Mouse (Mus musculus) CH12F3 (cell line): ENCODE data around the gene Stk25.

ENCODE experiments used
- in situ Hi-C: fragments of 300-500 bp; cut with MboI; formaldehyde crosslinking; loops from 2 replicates; pipeline ENCODE4 v1.14.3; 2020; ENCODE audit warnings: low sequenced_read_pairs

The Stk25 gene

GRCm38 (mm10) chr1:93669941-93670340, 11.5 kb upstream of the Stk25 start:
- in situ Hi-C loops: no loop called here

DNA sequence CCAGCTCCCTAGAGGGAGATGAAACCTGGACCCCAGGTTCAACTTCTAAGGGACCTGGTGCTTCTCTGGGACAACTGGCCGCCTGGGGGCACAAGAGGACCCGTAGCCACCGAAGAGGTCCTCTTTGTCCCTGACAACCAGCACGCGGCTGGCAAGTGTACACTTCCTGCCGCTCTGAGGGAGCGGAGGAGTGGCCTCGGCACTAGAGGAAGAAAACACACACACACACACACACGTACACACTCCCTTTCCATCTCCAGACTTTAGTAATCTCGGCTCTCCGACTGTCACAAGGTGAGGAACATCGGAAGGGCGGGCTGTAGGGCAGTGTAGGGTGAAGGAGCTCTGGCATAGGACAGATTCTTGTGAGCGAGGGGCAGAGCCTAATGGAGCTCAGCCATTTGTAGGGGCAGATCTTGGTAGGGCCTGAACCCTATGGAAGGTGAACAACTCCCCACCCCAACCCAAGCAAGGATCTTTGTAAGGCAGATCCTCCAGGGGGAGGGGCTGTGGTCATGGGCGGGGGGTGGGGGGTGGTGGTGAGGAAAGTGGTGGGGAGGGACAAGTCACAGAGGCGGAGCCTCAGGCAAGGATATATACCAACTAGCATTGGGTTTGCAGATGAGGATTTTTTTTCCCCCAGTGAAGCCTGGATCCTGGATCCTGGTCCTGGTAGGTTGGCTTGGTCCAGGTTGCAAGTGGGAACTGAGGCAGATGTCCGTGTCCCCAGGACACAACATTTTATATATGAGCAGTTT, 10.5 kb upstream of the Stk25 start:
- in situ Hi-C loops: no loop called here

GRCm38 (mm10) chr1:93667760-93668400, 9.4 kb upstream of the Stk25 start:
- in situ Hi-C loops: no loop called here

DNA sequence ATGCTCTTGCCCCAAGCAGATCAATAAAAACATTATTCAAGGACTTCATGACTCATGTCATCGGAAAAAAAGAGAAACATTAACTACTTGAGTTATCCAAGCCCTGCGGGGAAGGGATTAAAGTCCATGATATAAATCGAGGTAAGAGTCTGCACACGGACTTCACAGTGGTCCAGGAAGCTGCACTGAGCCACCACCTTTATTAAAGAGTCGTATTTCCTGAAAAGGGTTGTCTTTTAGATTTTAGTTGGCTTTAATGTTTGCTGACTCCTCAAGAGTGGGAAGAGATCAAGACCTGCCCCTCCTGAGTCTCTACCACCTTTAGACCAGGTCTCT, 1.5 kb downstream of the Stk25 start:
- in situ Hi-C loops: no loop called here

GRCm38 (mm10) chr1:93656325-93657024, 2.0 kb downstream of the Stk25 start:
- in situ Hi-C loops: no loop called here

GRCm38 (mm10) chr1:93654798-93655197, 3.7 kb downstream of the Stk25 start:
- in situ Hi-C loops: no loop called here

- in situ Hi-C loops: no loop called here
Observed at GRCm38 (mm10) chr1:93654275-93654674, 4.2 kb downstream of the Stk25 start.

- in situ Hi-C loops: no loop called here
Observed at GRCm38 (mm10) chr1:93649604-93650172, 8.8 kb downstream of the Stk25 start.

GRCm38 (mm10) chr1:93642692-93643091, 15.8 kb downstream of the Stk25 start:
- in situ Hi-C loops: no loop called here

DNA sequence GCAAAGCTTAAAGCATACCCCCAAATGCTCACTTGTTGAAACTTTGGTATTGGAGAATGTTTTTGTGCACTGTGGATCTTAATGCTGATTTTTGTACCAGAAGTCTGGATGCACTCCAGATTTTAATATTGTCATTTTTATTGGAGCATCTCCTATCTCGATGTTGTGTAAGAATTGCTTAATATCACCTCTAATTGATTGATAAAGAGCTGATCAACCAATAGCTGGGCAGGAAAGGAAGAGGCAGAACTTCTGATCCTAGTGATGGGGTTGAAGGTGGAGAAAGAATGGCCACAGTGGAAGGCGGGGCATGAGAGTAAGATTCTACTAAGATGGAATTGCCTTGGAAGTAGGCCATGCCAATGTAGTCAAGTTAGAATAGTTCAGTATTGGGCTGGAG, 16.5 kb downstream of the Stk25 start:
- in situ Hi-C loops: no loop called here

DNA sequence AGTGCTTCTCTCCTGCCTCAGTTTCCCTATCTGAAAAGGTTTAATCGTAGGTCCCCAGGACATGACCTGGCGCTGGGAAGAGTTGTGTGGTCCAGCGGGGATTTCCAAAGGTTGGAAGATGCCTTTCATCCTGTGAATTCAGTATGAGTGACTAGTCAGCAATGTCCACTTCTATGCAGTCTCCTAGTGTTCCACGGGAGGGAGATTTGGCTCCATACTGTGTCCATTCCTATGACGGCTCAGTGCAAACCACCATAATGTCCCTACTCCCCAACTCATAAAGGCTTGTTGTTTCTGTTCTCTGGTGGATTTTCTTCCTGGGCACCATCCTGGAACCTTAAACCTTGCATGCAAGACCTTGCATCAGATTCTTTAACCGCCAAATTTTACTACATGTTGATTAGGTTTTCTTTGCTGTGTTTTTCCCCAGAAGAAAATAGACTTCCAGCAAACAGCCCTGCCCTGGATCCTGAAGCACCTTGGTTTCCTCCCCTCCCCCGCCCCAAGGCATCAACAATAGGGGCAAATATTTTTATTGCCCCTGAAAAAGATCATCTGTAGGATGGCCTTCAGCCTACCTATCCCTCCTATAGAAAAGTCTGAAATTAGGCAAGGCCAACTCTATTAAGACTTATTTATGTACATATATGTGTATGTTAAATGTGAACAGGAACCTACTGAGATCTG, 22.1 kb downstream of the Stk25 start:
- in situ Hi-C loops: no loop called here

GRCm38 (mm10) chr1:93635580-93636192, 22.8 kb downstream of the Stk25 start:
- in situ Hi-C loops: no loop called here

- in situ Hi-C loops: no loop called here
Observed at GRCm38 (mm10) chr1:93635091-93635579, 23.3 kb downstream of the Stk25 start.

DNA sequence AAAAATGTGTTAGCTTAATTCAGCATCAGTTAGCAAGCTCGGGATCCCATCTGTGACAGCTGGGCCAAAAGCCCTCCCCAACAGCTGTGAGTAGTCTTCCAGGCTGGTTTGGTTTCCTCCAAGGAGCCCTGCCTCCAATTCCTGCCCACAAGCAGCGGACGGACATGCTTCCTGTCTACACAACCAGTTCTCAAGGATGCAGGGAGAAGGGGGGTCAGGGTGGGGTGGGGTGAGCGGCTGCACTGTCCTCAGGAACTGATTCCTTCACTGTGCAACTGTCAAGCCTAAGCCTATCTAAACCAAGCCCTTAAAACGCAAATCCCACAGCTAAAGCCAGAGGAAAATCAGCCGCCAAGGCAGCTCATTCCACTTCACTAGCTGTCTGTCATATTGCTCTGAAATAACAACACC, 24.0 kb downstream of the Stk25 start:
- in situ Hi-C loops: no loop called here

DNA sequence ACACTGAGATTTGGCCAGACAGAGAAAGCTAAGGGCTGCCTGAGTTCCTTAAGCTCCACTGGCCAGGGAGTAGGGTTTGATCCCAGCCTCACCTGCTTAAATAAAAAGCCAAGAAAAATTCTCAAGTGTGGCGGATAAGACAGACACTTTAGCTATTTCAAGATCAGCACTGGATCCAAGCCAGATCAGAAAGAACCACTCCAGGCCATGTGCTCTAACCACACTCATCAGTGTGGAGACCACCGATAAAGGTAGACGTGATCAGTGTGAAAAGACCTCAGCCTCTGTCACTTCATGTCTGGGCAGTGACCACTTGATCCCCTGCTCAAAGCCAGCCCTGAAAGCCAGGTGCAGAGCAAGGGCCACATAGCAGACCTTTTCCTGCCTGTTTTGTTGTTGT, 25.7 kb downstream of the Stk25 start:
- in situ Hi-C loops: no loop called here

DNA sequence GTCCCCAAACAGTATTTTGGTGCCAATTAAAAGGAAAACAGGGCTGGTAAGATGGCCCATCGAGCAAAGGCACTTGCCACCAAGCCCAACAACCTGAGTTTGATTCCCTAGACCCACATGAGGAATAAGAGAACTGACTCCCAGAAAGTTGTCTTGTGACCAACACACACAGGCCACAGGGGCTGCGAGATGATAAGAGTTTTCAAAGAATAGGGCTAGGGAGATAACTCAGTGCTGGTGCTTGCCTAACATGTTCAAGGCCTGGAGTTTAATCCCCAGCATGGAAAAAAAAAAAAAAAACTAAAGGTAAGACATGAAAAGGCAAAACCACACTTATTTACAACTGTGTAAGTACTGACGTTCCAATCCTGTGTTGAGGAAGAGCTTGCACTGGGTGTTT, 27.7 kb downstream of the Stk25 start:
- in situ Hi-C loops: no loop called here

DNA sequence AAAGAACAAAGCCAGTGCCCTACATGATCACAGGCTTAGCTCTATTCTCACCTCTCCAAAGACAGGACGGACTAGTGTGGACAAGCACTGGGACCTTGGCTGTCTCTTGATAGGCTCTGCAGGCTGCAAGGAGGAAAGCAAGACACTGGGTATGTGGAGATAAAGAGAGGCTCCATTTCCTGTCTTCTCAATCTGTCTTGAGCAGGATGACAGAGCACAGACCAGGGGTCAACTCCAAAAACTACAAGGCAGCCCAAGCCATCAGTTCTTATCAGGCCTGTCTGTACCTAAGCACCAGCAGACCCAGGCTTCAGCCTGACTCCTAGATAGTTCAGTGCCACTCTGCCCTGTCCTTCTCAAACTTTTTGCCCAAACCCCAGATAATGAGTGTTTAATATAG, 34.0 kb downstream of the Stk25 start:
- in situ Hi-C loops: no loop called here

DNA sequence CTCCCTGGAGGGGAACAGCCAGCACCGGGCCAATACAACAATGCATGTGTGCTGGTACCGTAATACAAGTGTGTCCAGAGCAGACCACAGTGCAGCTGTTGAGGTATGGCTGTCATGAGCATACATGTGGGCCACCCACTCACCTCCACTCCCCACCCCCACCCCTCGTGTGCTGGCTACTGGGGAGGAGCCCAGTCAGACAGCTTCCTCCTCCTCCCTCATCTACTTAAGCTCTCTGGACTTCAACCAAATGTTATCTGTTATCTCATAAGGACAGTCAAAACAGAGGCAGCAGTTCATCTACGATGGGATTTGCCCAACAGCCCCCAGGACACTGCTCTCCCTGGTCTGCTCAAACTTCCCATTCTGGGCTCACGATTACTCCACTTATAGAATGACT, 39.5 kb downstream of the Stk25 start:
- in situ Hi-C loops: no loop called here

DNA sequence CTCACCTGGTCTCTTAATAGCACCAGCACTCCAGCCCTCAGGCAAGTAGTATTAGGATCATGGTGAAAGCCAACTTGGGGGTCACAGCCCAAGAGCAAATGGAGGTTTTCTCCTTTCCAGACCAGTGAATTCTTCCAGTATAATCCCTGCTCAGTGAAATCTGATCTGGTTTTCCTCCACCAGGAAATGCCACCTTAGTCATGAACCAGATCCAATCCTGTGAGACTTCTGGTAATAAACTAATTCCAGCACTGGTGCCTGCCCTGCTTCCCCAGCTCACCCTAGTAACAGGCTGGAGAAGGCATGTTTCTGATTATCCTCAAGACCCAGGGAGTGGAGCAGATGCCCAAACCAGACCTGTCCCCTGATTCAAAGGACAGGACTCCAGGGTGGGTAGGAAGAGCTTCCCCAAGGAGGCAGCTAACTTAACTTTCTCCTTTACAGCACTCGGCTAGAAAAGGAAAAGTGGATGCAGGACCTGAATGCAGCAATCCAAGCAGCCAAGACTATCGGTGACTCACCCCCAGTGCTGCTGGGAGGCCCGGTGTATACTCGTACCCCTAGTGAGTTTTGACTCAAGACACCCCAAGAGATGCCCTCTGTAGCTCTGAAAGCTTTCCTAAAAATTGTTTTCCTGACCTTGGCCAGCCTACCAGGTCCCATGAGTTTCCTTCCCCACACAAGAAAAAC, 40.3 kb downstream of the Stk25 start:
- in situ Hi-C loops: no loop called here

DNA sequence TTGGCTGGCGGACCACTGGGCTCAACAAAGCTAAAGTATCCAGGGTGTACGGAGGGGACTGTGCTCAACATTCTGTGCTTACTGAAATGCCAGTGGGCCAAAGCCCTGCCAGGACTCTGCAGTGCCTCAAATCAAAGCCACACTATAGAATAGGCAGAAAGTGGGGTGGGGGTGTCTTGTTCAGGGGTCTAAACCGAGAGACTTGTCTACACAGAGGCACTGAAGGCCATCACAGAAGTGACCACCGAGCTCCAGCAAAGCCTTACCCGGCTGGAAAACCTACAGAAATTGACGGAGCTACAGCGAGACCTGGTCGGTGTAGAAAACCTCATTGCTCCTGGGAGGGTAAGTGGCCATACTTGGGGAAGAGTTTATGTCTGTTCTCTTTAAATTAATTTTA, 48.7 kb downstream of the Stk25 start:
- in situ Hi-C loops: no loop called here
